Mouse (Mus musculus): ENCODE measurements around the gene Nedd8.

The Nedd8 gene

DNA sequence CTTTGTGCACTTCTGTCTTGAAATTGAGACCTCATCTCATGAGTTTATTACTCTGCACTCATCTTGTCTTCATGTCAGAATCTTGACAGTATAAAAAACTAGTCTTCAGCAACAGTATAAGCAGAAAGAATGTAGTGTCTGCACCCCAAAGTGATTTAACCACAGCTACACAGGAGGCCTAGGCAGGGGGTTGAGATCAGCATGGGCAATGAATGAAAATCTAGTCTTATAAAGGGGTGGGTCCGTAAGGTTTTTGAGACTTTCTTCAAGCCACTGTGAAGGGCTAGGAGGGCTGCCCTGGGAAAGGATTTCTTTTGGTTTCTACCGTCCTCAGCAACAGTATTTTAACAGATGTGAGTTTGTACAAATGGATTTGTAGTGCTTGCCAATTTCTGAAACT is 11.3 kb downstream of the Nedd8 start:
- no peak for DNase-seq (ENCODE audit: low read depth)

DNA sequence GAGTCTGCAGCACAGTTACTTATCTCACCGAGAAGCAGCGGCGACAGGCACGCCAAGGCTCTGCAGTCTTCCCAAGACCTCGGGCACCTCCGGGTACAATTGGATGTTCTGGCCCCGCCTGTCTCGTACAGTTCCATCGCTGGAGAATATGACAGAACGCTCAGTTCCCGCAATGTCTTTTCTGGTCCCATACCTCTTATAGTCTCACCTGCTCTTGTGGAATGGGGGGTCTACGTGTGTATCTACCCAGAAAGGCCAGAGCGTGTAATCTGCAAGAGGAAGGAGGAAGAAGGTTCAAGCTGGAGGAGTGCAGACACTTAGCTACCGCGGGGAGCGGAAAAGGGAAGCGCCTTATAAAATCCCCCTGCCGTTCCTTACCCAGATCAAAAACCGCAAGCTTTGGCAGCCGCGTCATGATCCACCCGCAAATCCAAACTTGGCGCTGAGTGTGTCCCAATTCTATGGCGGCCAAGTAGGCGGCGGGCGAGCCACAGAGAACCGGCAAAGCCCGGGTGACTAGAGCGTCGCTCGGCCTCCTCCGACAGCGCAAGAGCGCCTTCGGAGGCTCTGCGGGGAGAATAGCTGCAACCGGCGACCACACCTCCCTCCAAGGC is 11.9 kb downstream of the Nedd8 start, which contains the start of gene Mdp1:
TSS of gene Mdp1 (minus strand) at position 549 of the 614 bp plus-strand sequence.
- DNase-seq (ENCODE audit: low read depth), result peak; percentile 86

DNA sequence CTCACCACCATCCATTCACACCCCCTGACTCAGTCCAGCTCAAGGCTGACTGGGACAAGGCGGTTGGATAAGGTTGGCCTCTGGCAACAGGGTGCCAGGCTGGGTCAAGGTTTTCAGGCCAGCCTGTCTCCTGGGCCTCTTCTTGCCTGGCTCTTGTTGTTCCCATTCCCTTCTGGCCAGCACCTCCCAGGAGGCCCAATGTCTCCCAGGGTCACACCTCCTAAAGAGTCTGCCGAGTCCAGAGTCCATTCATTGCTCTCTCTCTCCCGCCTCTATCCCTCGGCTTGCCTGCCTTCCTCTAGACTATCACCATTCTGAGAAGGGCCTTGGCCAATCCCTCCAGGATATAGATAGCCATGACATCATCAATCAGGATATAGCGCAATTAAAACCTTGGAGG is 13.9 kb downstream of the Nedd8 start:
- DNase-seq (ENCODE audit: low read depth), result no peak

DNA sequence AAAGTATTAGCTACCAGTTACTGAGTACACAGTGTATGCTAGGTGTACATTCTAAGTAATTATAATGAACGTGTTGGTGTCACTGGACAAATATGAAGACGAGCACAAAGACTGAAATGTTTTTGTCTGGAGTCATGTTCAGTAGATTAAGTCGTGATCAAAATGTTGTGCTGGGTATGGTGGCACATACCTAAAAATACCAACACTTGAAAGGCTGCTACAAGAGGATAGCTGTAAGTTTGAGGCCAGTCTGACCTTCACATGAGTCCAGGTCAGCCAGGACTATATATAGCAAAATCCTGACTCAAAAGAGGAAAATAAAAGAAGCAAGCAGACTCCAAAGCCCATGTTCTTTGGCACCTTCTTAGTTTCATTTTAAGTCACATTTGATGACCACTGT is 15.0 kb downstream of the Nedd8 start:
- DNase-seq (ENCODE audit: low read depth), result no peak

DNA sequence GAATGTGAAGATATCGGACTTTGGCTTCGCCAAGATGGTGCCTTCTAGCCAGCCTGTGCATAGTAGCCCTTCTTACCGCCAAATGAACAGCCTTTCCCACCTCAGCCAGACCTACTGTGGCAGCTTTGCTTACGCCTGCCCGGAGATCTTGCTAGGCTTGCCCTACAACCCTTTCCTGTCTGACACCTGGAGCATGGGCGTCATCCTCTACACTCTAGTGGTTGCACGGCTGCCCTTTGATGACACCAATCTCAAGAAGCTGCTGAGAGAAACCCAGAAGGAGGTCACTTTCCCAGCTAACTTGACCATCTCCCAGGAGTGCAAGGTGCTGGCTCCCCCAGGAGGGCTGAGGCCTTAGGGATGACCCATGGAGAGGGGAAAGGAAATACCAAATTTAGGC is 20.4 kb downstream of the Nedd8 start:
- DNase-seq (ENCODE audit: low read depth), result no peak

DNA sequence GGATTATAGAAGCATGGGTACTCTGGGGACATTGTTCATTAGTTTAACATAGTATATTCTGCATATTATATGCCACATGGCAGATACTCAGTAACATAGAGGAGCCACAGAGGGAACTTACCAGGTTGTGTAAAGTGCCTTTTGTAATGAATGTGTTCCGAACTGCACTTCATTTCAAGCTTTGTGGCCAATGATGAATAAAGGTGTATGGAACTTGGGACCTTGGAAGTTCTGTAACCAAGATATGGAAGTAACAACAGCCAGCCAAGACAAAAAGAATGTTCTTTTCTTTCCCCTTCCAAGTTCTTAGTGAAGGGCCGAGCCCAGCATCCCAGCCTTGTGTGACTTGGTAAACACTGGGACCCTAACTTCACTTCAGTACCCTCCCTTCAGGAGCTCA is 22.0 kb downstream of the Nedd8 start, which contains the start of gene Tssk4:
TSS of gene Tssk4 (plus strand) at position 301 of the 400 bp plus-strand sequence.
- no peak for DNase-seq (ENCODE audit: low read depth)

DNA sequence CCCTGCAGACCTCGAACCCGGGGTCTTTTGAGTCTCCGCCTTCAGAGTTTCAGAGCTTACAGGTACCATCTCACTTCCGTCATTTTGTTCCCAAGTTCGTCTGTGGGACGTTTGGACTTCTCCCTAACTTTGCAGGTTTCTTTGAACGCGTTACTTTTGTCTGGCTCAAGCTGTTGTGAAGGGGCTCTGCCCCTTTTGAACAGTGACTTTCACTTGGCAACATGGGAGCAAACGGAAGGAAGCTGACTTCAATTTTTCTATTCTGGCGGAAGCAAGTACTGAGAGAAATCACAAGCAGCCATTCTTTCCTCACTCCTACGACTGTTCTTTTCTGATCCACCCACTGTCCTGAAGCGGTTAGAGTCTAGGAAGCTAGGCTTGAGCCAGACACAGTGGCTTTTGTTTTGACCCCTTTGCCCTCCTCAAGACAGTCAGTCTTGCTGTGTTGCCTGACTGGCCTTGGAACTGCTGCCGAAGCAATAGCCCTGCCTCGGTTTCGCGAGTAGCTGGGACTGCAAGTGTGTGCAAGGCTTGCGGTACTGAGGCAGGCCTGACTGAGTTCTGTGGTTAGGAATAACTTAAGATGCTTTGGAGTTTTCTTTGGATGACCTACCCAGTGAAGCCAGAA is 27.5 kb downstream of the Nedd8 start:
- DNase-seq (ENCODE audit: low read depth), result peak; percentile 62

DNA sequence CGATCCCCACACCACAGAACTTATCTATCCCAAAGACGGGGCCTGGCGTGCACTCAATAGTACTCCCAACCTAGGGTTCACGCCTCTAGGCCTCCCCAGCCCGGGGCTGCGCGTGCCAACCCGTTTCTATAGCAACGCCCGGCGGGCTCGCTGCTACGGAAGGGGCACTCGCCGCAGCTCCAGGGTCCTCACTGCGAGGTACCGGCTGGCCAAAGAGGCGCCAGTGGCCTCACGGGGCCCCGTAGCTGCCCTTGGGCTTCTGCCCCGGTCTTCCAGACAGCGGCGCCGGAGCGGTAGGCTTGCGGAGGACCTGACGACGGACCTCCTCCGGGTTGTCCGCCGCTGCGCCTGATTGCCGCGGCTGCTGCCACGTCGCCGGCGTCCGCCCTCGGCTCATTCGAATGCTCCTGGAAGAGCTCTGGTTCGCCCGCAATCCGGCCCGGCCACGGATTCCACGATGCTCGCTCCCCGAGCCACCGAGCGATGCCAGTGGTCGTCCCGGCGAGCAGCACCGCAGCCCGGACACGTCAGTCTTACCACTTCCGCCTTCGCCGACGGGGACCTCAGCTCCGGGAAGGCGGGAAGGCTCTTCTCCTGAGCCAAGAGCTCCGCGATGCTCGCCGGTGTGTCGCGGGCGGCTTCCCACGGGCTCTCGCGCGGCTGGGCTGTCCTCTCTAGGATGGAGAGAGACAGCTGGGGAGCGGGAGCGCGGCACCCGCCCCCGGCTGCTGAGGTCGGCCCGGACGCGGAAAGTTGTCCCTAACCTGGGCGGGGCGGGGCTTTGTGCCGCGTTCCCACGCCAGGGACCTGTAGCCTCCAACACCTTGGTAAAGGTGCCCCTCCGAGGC is 28.6 kb downstream of the Nedd8 start, which contains the start of gene Tm9sf1:
TSS of gene Tm9sf1 (minus strand) at position 747 of the 848 bp plus-strand sequence.
- DNase-seq (ENCODE audit: low read depth), result peak; percentile 87

DNA sequence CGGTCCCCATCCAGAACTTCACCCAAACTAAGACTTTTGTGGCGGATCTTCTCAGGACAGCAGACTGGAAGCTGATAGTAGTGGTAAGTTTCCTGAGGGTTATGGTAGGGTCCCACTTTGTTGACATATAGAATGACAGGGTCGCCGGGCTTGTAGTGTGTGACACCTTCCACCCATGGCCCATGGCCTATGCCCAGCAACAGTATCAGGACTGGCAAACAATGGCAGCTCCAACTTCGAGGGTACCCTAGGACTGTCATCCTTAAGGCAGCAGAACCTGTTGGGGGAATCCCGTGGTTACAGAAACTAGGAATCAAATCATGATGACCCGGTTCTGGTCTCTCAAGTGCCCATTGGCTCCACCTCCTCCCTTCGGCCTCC is 29.3 kb downstream of the Nedd8 start:
- DNase-seq (ENCODE audit: low read depth), result no peak

DNA sequence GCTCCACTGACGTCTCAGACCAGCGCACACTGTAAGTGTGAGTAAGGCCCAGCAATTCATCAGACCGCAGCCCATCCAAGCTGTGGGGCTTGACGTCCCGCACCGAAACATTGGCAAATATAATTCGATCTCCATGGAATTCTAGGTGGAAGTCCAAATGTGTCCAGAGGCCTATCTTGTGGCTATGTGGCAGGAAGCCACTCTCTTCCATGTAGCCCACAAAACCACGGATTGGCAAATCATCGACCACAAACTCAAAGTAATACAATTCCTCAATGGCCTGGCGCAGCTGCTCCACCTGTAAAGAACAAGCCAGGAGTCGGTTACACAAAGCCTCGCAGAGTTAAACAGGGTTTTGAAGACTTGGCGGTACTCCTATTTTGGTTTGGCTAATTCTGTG is 30.6 kb downstream of the Nedd8 start:
- DNase-seq (ENCODE audit: low read depth), result peak; percentile 52

DNA sequence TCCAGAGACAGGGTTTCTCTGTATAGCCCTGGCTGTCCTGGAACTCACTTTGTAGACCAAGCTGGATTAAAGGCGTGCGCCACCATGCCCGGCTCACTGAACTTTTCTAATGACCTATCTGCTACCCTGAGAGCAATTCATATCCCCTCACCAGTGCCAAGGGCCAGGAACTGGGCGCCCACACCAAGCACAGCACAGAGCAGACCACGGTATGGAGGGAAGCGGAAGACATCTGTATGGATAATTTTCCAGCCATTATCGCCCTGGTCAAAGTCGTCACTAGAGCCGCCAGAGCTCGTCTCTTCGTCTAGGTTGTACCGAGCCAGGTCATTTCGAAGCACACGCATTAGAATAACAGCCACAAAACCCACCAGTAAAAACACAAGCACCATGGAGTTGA is 31.1 kb downstream of the Nedd8 start:
- no peak for DNase-seq (ENCODE audit: low read depth)

DNA sequence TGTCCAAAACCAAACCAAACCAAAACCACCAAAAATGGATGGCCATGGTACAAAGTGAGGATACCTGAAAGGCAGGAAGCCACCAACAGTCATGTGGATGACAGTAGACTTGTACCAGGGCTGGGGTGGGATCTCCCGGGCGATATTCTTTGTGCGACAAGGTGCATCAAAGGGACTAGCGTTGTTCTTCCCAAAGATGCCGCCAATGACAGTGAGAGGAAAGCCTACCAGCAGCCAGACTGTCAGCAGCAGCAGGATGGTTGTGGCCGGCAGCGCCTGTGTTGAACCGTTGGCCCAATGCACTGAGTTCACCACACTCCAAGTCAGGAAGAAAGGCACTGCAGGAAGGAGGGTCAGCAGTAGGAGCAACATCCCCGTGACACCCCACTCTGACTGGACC is 34.1 kb downstream of the Nedd8 start, which contains the start of gene Gm49378:
TSS of gene Gm49378 (minus strand) at position 101 of the 400 bp plus-strand sequence.
- DNase-seq (ENCODE audit: low read depth), result no peak

DNA sequence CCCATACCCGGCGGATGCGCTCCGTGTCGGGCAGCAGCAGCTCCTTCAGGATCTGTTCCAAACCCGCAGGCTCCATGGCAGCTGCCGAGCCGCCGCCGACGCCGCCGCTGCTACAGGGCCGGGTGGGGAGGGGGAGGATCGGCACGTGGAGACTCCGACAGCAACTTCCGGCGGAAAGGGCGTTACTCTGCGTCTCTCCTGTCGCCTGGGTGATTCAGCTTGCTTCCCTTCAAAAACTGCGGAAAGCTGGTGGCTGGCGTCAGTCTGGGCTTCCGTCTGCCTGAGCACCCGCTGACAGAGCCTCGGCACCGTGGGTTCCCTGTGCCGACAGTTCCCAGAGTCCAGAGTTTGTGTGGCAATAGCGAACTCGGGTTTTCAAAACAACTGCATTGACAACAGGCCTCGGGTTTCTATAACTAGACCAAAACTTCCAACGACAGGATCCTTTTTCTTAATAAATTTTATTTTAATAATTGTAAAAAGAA is 36.4 kb downstream of the Nedd8 start, which contains the start of gene Ipo4:
TSS of gene Ipo4 (minus strand) at position 435 of the 485 bp plus-strand sequence.
- DNase-seq (ENCODE audit: low read depth), result peak; percentile 94

DNA sequence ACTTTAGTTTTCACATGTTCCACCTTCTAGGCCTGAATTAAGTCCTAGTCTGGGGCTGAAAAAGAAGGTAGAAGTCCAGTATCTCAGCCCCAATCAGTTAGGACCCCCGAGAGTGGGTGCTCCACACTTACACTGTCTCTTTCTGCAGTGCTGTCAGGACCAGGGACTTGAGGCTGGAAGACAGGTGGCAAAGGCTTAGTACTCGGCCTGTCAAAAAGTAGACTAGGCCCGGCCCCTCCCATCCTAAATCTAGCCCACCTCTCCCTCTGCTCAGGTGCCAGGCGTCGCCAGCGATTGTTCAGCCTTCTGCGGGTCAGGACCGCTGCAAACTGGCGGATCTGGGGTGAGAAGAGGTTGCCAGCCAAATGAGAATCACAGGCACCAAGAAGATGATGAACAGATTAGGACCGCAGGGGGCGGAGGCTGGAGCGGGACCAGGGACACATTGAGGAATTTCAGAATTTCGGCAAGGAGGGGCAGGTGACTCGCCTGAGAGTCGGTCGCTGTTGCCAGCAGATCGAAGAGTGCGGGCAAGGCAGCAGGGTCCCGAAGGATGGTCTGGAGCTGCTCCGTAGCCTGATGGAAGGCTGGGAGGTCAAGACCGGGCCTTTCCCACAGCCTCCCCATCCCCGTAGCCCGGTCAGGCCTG is 36.9 kb downstream of the Nedd8 start:
- peak; percentile 39 for DNase-seq (ENCODE audit: low read depth)

DNA sequence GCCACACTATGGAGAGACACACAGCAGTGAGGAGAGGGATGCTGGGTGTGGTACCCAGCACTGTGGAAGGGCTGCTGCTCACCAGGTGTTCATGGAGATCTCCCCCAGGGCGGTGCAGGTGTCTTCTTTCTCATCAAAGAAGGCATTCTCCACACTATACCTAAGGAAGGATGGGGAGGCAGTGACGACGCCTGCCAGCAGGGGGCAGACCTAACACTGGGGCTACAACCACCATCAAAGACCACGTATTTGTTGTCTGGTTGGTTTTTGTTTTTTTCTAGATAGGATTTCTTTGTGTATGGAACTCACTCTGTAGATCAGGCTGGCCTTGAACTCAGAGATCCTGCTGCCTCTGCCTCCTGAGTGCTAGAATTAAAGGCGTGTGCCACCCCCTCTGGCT is 42.6 kb downstream of the Nedd8 start:
- peak; percentile 46 for DNase-seq (ENCODE audit: low read depth)

DNA sequence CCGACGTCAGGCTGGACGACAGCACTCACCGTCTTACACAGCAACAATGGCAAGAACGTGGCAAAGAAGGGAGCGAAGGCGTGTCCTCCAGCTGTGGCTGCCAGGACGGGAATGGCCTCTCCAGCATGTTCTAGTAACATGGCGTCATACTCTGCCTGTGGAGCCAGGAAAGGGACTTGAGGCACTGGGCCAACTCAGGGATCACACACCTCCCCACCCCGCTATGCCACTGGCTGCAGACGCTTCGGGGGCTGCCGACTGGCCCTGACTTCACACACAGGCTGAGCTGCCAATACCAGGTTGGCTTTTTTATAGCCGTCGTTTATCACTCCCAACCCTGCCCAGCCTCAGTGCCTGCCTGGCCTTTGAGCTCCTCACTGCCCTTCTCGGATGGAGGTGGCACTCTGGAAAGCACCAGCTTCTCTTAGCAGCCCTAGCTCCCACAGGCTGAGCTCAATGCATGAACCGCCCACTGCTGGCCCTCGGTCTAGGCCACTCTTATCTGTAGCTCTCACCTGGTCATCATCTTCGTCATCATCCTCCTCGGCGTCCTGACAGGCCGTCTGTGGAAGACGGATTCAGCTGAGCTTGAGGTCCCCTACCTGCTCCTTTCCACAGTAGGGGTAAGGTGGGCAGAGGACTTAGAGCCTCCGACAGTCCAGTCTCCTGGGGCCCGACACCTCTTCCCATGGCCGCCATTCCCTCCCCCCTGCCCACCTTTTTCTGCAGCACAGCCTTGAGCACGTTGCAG is 43.7 kb downstream of the Nedd8 start:
- DNase-seq (ENCODE audit: low read depth), result no peak

DNA sequence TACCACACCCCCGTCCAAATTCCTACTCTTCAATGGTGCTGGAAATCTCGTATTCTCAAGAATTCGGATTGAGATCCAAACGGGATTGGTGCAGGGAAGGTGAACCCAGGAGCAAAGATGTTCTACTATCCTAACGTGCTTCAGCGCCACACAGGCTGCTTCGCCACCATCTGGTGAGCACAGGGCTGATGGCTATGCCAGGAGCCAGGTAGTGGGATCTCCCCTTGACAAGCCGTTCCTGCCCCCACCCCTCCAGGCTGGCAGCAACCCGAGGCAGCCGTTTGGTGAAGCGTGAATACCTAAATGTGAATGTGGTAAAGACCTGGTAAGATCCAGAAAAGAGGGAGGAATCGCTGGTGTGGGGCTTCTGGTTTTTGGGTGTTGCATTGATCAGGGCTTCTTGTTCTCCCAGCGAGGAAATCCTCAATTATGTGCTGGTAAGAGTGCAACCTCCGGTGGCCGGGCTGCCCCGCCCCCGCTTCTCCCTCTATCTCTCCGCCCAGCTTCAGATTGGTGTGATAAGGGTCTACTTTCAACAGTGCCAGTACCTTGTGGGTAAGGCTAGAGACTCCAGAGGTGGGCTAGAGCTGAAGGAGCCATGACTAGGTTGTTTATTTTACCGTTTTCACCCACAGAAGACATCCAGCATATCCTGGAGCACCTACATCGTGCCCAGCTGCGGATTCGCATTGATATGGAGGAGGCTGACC is 53.3 kb downstream of the Nedd8 start:
- DNase-seq (ENCODE audit: low read depth), result peak; percentile 80

DNA sequence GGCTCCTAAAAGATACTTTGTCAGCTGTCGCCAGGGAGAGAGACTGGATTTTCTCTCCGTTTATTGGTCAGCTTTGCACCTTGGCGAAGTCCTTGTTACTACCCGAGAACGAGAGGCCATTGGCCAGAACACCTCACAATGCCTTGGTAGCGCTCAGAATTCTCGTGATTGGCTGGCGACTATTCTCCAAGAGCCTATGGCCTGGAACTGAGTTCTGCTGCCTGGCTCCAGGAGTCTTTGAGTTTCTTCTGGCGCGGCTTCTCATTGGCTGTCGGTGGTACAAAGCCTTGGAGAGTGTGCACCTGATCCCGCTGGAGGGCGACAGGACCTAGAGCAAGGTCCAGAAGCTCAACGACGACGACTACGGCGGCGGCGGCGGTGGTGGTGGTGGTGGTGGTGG is 54.1 kb downstream of the Nedd8 start, which contains the start of gene Rec8:
TSS of gene Rec8 (plus strand) at position 216 of the 400 bp plus-strand sequence.
- no peak for DNase-seq (ENCODE audit: low read depth)

DNA sequence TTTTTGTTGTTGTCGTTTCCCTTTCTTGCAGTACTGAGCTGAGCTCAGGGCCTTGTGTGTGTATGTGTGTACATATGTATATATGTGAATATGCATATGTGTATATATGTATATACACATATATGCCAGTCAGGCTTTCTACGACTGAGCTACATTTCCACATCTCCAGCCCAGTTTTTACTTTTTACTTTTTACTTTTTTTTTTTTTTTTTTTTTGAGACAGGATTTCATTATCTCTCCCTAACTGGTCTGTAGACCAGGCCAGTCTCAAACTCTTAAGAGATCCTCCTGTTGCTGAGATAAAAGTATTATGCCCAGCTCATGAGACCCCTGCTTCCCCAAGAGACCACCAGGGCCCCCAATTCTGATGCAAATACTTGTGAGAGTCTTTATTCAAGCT is 55.1 kb downstream of the Nedd8 start:
- no peak for DNase-seq (ENCODE audit: low read depth)

DNA sequence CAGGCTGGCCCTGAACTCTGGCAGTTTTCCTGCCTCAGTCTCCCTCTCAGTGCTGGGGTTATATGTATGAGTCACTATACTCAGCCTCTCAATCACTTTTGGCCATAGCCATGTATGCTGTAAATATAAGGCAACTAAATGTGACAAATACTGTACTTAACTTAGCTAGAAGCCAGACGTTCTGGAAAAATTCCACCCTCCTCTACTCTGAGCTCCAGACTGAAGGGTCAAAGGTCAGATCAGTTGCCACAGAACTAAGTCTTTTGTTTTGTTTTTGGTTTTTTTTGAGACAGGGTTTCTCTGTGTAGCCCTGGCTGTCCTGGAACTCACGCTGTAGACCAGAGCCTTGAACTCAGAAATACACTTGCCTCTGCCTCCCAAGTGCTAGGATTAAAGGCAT is 56.0 kb downstream of the Nedd8 start:
- no peak for DNase-seq (ENCODE audit: low read depth)
